Mouse (Mus musculus) stomach, postnatal 0 days (tissue): ENCODE results near the gene Nat8f5. TPM values are rescaled to one million over a fixed set of nuclear protein-coding genes. Genes with fewer than 3 reads are reported as not detected.
"Not testable (repeated sequence)": the region's sequence is repeated elsewhere in the genome, so short reads cannot be mapped to it uniquely, and the experiment has no call there.

Experiments
- ATAC-seq: fragments of 200-750 bp; cut with Nextera tagmentation; 2 replicates; pipeline ENCODE4 v1.8.0; 2017; ENCODE audit not compliant: low FRiP score, low TSS enrichment
- DNase-seq: peaks from one replicate; pipeline ENCODE4 v3.0.0-alpha.2; 2016; ENCODE audit warnings: low spot score
- H3K27ac ChIP-seq: fragments of 300-500 bp; sonication (generic); replicated peaks from 2 replicates; pipeline ENCODE4 v1.5.1; 2014; ENCODE audit warnings: mild to moderate bottlenecking, control low read depth
- H3K27me3 ChIP-seq: fragments of 300-500 bp; sonication (generic); 2 replicates; pipeline ENCODE4 v1.6.1; 2014; ENCODE audit warnings: low read length; ENCODE audit not compliant: control insufficient read depth, insufficient read depth
- H3K36me3 ChIP-seq: fragments of 300-500 bp; sonication (generic); 2 replicates; pipeline ENCODE4 v1.6.1; 2014; ENCODE audit warnings: low read length, mixed read lengths; ENCODE audit not compliant: control insufficient read depth, insufficient read depth
- H3K4me1 ChIP-seq: fragments of 300-500 bp; sonication (generic); replicated peaks from 2 replicates; pipeline ENCODE4 v1.6.1; 2014; ENCODE audit warnings: antibody characterized with exemption; ENCODE audit not compliant: control insufficient read depth, insufficient read depth
- H3K4me2 ChIP-seq: fragments of 300-500 bp; sonication (generic); replicated peaks from 2 replicates; pipeline ENCODE4 v1.6.1; 2014; ENCODE audit warnings: low read depth, mild to moderate bottlenecking, control low read depth, moderate library complexity
- H3K4me3 ChIP-seq: fragments of 300-500 bp; sonication (generic); 2 replicates; pipeline ENCODE4 v1.5.1; 2014; ENCODE audit warnings: low read depth, low read length, control low read depth
- H3K9ac ChIP-seq: fragments of 300-500 bp; sonication (generic); 2 replicates; pipeline ENCODE4 v1.6.1; 2014; ENCODE audit warnings: mild to moderate bottlenecking, low read length, control low read depth, mixed read lengths
- H3K9me3 ChIP-seq: fragments of 300-500 bp; sonication (generic); 2 replicates; pipeline ENCODE4 v1.6.1; 2016; ENCODE audit warnings: low read length; ENCODE audit not compliant: control insufficient read depth
- CTCF ChIP-seq: IDR thresholded peaks from 2 replicates; pipeline ENCODE4 v1.5.1; 2016; ENCODE audit warnings: antibody characterized with exemption, low read depth, mild to moderate bottlenecking, moderate library complexity
- EP300 ChIP-seq: optimal IDR thresholded peaks from 2 replicates; pipeline ENCODE3; 2016; ENCODE audit warnings: antibody characterized with exemption
- WGBS: fragments of 180-500 bp; shearing (Covaris S2); extraction: QIAGEN DNeasy Blood & Tissue Kit; methylation state at CpG from one replicate; pipeline ENCODE4 v1.1.7; 2014; 5-methylcytosine and 5-hydroxymethylcytosine counted together
- polyA plus RNA-seq: library from polyadenylated mRNA; unstranded; fragments of >200 nt; fragmentation: Nextera tagmentation; extraction: Ambion mirVana; gene quantifications from 2 replicates; pipeline ENCODE4 v1.2.1, GENCODE M21; 2015

Gene Nat8f5
- polyA plus RNA-seq: 0.25 and 0.30 TPM in 2 replicates

DNA sequence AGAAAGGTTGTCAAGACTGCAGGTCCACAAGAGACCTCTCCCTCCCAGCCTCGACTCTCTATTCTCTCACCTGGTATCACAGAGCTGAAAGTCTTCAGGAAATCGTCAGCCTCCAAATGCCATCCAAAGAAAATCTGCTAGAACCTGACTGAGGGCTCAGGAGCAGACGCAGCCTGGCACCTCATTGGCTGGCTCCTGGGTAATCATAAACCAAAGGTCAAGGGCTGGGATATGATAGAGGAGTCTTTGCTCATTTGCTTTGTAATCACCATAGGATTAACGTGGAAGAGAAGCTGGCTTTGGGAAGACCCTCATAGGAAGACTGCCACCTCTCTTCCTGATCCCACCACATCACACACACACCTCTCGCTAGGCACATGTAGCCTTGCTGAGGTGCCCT is at the start of gene Nat8f5, which contains the start of gene Nat8f6:
Nat8f5 (minus strand) TSS at position 136 of the 400 bp plus-strand sequence.
Nat8f6 (minus strand) TSS at position 118 of the 400 bp plus-strand sequence.
- 86% methylated on average over 5 of the region's 5 CpGs for WGBS
- Histone ChIP-seq H3K27me3 (no peaks in the 10 kb centered on the region), H3K4me2 (no peak within 1 kb of the TSS), H3K36me3 (no peaks in the 10 kb centered on the region), H3K4me3 (no peak within 1 kb of the TSS), H3K9ac (no peak within 1 kb of the TSS), H3K9me3 (no peaks in the 10 kb centered on the region), H3K27ac (no peak within 1 kb of the TSS), H3K4me1 (no peaks in the 10 kb centered on the region)
- TF ChIP-seq EP300 (no peak), CTCF (no peak)
- DNase-seq (no peak), ATAC-seq (no peak)

DNA sequence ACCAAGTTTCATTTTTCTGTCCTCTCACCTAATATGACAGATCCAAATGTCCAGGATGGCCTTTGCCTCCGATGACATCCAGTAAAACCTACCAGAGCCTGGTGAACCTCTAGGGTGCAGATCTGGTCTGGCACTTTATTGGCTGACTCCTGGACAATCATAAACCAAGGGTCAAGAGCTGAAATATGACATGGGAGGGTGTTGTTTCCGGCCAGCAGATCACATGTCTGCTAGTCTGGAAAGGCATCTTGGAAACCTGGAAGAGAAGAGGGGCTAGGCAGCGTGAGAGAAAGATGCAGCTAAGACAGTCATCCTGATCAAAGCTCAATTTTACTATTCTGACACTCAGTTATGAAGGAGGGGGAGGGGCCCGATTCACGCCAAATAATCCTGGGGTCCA is 48.2 kb upstream of the Nat8f5 start, which contains the start of gene Nat8f2:
Nat8f2 (minus strand) TSS at position 153 of the 400 bp plus-strand sequence.
- ATAC-seq, H3K27me3 ChIP-seq, DNase-seq, H3K27ac ChIP-seq, H3K9ac ChIP-seq, H3K9me3 ChIP-seq, H3K4me2 ChIP-seq, H3K36me3 ChIP-seq, H3K4me3 ChIP-seq, H3K4me1 ChIP-seq: not testable (repeated sequence)
- WGBS: 60% methylated on average over 5 of the region's 5 CpGs

DNA sequence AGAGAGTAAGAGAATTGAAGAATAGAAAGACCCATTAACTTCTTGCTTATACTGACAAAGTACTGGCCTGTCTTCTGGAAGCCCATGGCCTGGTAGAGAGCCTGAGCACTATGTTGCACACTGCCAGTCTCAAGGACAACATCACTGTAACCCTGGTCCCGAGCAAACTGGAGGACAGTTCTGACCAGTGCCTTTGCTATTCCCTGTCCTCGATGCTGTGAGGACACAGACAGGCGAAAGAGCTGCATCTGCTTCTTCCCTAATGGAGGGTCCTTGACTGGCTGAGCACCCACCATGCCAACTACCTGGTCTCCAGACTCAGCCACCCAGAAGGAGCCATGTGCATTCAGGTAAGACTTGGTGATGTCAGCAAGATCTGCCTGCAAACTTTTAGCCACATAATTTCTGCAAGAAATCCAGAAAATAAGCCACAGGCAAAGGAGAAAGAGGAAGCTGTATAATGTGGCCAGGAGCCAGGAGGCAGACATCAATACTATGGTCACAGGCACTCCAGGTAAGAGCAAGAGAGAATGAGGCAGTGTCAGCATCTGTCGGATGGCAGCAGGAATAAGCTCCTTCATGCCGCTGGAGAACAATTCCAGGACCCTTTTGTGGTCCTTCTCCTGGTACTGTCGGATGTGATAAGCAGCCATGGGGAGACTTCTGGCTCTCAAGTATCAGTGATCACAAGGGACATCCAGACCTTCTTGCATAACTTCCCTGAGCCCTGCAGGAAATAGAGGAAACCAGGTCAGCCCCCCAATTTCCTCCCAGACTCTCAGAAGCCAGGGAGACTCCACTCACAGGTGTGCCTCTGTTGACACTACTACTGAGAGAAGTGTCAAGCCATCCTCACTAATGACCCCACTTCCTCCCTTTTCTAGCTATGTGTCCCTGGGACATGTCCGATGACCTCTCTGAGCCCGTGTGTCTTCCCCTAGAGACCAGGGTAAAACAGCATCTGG is 47.2 kb upstream of the Nat8f5 start:
- 80% methylated on average over 8 of the region's 8 CpGs for WGBS
- ATAC-seq (no peak), DNase-seq (no peak)
- no peak overlapping the region for H3K4me2 ChIP-seq
- no peak overlapping the region for H3K9ac ChIP-seq
- H3K4me3 ChIP-seq: no peak overlapping the region
- no peaks in the 10 kb centered on the region for H3K36me3 ChIP-seq
- TF ChIP-seq CTCF: no peak
- no peak for TF ChIP-seq EP300
- no peaks in the 10 kb centered on the region for H3K27me3 ChIP-seq
- H3K9me3 ChIP-seq: no peaks in the 10 kb centered on the region
- no peaks in the 10 kb centered on the region for H3K4me1 ChIP-seq
- no peak overlapping the region for H3K27ac ChIP-seq

DNA sequence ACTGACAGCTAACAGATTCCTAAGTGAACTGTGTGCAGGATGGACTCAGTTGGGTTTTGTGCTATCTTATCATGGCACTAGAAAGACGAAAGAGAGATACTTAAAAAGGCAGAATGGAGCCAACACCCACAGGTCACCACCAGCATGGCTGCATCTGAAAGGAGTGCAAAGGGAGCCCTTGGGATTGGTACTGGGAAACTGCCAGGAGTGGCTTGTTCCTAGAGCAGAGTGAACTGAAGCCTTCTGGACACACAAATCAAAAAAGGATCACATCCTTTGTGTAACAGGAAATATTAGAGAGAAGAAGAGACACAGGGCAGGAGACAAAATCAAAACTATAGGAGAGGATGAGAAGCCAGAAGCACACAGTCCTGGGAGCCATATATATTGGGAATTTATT is 46.2 kb upstream of the Nat8f5 start:
- not testable (repeated sequence) for H3K4me3 ChIP-seq, H3K27ac ChIP-seq, H3K4me2 ChIP-seq, H3K9ac ChIP-seq, H3K27me3 ChIP-seq, H3K4me1 ChIP-seq, H3K9me3 ChIP-seq, H3K36me3 ChIP-seq, DNase-seq, ATAC-seq
- 64% methylated on average over 1 of the region's 1 CpGs for WGBS

DNA sequence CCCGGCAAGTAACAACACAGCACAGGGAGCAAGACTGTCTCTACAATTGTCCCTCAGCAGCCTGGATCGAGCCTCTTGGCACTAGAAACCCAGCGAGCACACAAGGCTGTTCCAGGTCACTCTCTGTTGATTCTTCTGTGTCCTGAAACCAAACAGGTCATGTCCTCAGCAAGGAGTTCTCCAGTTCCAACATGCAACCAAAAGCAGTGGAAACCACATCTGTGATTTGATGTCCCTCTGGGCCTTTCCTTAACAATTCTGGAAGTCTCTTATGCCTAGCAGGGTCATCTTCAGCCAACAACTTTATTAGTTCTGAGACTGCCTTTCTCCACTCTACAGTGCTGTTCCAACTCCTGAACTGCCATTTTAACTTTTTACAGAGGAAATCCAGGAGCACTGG is 45.4 kb upstream of the Nat8f5 start:
- 79% methylated on average over 3 of the region's 3 CpGs for WGBS
- not testable (repeated sequence) for H3K27ac ChIP-seq, ATAC-seq, H3K9ac ChIP-seq, H3K27me3 ChIP-seq, H3K4me2 ChIP-seq, H3K9me3 ChIP-seq, DNase-seq, H3K4me1 ChIP-seq, H3K4me3 ChIP-seq, H3K36me3 ChIP-seq

DNA sequence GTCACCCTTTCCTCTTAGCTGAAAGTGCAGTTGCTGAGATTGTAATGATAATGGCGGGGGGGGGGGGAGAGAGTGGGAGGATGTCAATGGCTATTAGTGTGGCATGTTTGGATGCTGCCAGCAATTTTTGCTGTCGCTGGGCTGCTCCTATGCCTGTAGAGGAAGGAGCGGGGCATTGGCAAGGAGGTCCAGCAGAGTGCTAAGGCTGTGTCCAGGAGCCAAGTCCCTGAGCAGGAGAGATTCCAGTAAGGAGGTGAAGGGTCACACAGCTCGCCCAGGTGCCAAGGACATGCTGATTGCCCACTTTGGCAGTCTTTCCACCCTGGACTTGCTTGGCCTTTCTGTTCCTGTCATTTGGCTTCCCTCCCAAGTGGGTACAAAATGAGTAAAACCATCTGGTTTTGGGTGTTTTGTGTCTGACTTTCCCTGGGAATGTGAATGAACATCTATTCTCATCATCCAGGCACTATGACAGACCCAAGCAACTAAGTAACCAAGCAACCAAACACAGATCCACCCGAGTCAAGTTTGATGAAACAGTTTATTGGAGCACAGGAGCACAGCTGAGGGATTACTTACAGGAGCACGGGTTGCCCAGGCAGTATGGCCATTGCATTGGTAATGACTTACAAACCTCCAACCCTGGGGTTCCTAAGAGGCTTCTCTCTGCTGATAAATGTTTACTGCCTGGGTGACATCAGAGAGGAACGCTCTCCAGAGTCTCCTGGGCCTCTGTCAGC is 44.3 kb upstream of the Nat8f5 start:
- ATAC-seq, H3K9me3 ChIP-seq, H3K36me3 ChIP-seq, H3K27ac ChIP-seq, H3K4me3 ChIP-seq, H3K4me1 ChIP-seq, DNase-seq, H3K4me2 ChIP-seq, H3K27me3 ChIP-seq, H3K9ac ChIP-seq: not testable (repeated sequence)
- 68% methylated on average over 6 of the region's 7 CpGs for WGBS
